In genomic region chr6:137455537-137456041, GRCm38 (mm10) we compare ENCODE assay signal across 8 mouse cellular contexts.
DNase-seq lines count a peak whose midpoint lies in the region.

No protein-coding gene starts in this region.

- no peaks in the 10 kb centered on the region for H3K9me3 ChIP-seq in midbrain, embryonic 10.5 days (replicated peaks)

- H3K27me3 ChIP-seq in midbrain, embryonic 10.5 days (ENCODE audit: low read depth, poor library complexity, severe bottlenecking): no peaks in the 10 kb centered on the region
- no peaks in the 10 kb centered on the region; the same call in 1 of the 2 replicates for H3K27me3 ChIP-seq in splenic B cell, adult 2 months (ENCODE audit: control insufficient read depth, insufficient read depth, low read length, poor library complexity, severe bottlenecking)

- DNase-seq in urinary bladder, adult 18-20 months (ENCODE audit: low spot score in 2 of 2): peak; percentile 24 to 45
- no peak for DNase-seq in urinary bladder, postnatal 10 days (ENCODE audit: low spot score)
- peak; percentile 84 for DNase-seq in embryo, embryonic 10.5 days (ENCODE audit: low spot score)
- peak; percentile 35 for DNase-seq in gastrocnemius, postnatal 25 days
- peak; percentile 63 for DNase-seq in induced T-regulatory cell, adult 2 months (ENCODE audit: low read depth)
- peak; percentile 28 to 67 for DNase-seq in left cerebral cortex, postnatal 25 days (ENCODE audit: low spot score in 2 of 2)
- DNase-seq in midbrain, embryonic 10.5 days (ENCODE audit: low spot score): peak; percentile 37
- DNase-seq in splenic B cell, adult 2 months (ENCODE audit: low read depth, low spot score): peak; percentile 67

- H3K36me3 ChIP-seq in midbrain, embryonic 10.5 days: no peaks in the 10 kb centered on the region
- no peaks in the 10 kb centered on the region for H3K36me3 ChIP-seq in splenic B cell, adult 2 months (ENCODE audit: control insufficient read depth, insufficient read depth, low read length, poor library complexity, severe bottlenecking)

- intact Hi-C loops in left cerebral cortex, postnatal 25 days (cut with DNase I): loop anchor here (1.0 to 5.0 kb wide), 2 partner anchors 192 to 269 kb away; no protein-coding TSS in a partner anchor

- WGBS in midbrain, embryonic 10.5 days: 13% methylated on average over 10 of the region's 10 CpGs

- H3K27ac ChIP-seq in midbrain, embryonic 10.5 days (replicated peaks): 0 out of 2 replicates have a peak overlapping the region, but pooled peaks have one; percentile 38

- H3K4me1 ChIP-seq in midbrain, embryonic 10.5 days: peaks cover 9% of the 10 kb centered on the region

- H3K4me3 ChIP-seq in midbrain, embryonic 10.5 days: no peak overlapping the region
